Mouse (Mus musculus): ENCODE measurements around the gene Slc6a9.

DNA sequence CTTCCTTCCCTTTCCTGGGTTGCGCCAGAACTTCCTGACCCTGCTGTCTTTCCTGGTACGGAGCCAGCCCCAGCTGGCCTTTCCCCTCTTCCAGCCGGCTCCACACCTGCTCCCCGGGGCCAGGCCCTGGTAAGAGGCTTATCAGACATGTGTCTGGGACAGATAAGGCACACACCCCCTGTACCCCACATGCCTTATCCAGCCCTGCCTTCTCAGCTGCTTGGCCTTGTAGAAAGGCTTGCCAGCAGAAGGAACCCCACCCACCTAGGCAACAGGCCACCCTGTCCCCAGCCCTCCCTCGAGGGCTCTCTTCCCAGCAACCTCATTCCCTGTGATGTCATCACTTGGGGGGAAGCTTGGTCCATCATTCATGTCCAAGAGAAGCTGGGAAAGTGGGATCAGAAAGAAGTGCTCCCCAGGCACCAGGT is 4.2 kb upstream of the Slc6a9 start:
- TF ChIP-seq CTCF (IDR thresholded peaks at IDR 0.05; ENCODE audit: borderline replicate concordance, extremely low read depth, insufficient read depth, insufficient read length) (no peak), POLR2A (IDR thresholded peaks at IDR 0.05; ENCODE audit: borderline replicate concordance, extremely low read depth, insufficient read depth, insufficient read length, poor library complexity, severe bottlenecking) (no peak)

Data from brain, embryonic 14.5 days (tissue).